Comparison of ENCODE assay signal across 8 mouse cellular contexts in the genomic region with DNA sequence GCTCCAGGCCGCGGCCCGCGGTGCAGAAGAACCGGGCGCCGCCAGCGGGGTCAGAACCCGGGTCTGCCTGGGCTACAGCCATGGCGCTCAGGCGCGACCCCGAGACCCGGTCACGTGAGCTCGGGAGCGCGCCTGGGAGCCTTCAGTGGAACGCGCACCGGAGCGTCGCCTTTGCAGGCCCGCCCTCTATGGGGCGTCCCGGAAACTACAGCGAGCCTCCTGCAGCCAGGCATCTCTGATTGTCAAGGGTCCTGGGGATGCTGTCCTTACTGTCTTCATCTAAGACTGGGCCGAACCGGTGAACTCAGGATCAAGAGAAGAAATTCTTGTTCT. TPM values are rescaled to one million over a fixed set of nuclear protein-coding genes. Genes with fewer than 3 reads are reported as not detected.
A peak's percentile ranks its signal among the peaks of the same experiment; 100 is the strongest.
DNase-seq lines count a peak whose midpoint lies in the region; ATAC-seq and TF ChIP-seq lines count a peak whose summit lies in the region.

Gene Thumpd2 (minus strand): TSS at position 104 of the 333 bp plus-strand sequence.

- peak; percentile 91 for ATAC-seq in embryonic facial prominence, embryonic 13.5 days (ENCODE audit: insufficient number of reproducible peaks, insufficient read depth, low FRiP score, low TSS enrichment, low read depth)
- peak; percentile 87 for ATAC-seq in limb, embryonic 12.5 days (ENCODE audit: insufficient number of reproducible peaks, insufficient read depth, low FRiP score, low TSS enrichment, low read depth)
- peak; percentile 97 for ATAC-seq in midbrain, embryonic 15.5 days (replicated peaks)

- DNase-seq in 3134 (ENCODE audit: extremely low read depth, insufficient read length, low spot score), result peak; percentile 91
- peak; percentile 91 to 94 for DNase-seq in adrenal gland, postnatal 36 days
- peak; percentile 89 to 92 for DNase-seq in heart, adult 18-20 months
- peak; percentile 92 for DNase-seq in kidney, adult 2 months
- peak; percentile 71 to 82 for DNase-seq in spleen, adult 2 months (ENCODE audit: low read depth in 1 of 2, low spot score in 2 of 2)

- H3K27ac ChIP-seq in embryonic facial prominence, embryonic 13.5 days, result peak within 1 kb of the TSS; percentile 74
- H3K27ac ChIP-seq in kidney, adult 2 months (ENCODE audit: insufficient read depth, low read depth, low read length), result peak within 1 kb of the TSS; percentile 22; the same call in 1 of the 2 replicates
- H3K27ac ChIP-seq in limb, embryonic 12.5 days, result peak within 1 kb of the TSS; percentile 66
- H3K27ac ChIP-seq in midbrain, embryonic 15.5 days, result peak within 1 kb of the TSS; percentile 69
- peak within 1 kb of the TSS; percentile 90 for H3K27ac ChIP-seq in spleen, adult 2 months (ENCODE audit: insufficient read depth, low read length)

- WGBS in embryonic facial prominence, embryonic 13.5 days, result 1% methylated on average over 29 of the region's 29 CpGs
- under 1% methylated on average over 29 of the region's 29 CpGs for WGBS in kidney, adult 2 months
- WGBS in limb, embryonic 12.5 days, result 2% methylated on average over 29 of the region's 29 CpGs
- WGBS in midbrain, embryonic 15.5 days, result under 1% methylated on average over 29 of the region's 29 CpGs
- WGBS in spleen, adult 2 months, result 2% methylated on average over 29 of the region's 29 CpGs

- peak within 1 kb of the TSS; percentile 82 for H3K4me3 ChIP-seq in embryonic facial prominence, embryonic 13.5 days
- peak within 1 kb of the TSS; percentile 70 for H3K4me3 ChIP-seq in kidney, adult 2 months (ENCODE audit: insufficient read depth, low read depth, low read length)
- peak within 1 kb of the TSS; percentile 83 for H3K4me3 ChIP-seq in limb, embryonic 12.5 days (replicated peaks)
- peak within 1 kb of the TSS; percentile 78 for H3K4me3 ChIP-seq in midbrain, embryonic 15.5 days
- H3K4me3 ChIP-seq in spleen, adult 2 months (ENCODE audit: extremely low read depth, insufficient read depth, insufficient read length), result peak within 1 kb of the TSS; percentile 96

- peak within 1 kb of the TSS; percentile 64 for H3K4me2 ChIP-seq in embryonic facial prominence, embryonic 13.5 days
- H3K4me2 ChIP-seq in limb, embryonic 12.5 days, result peak within 1 kb of the TSS; percentile 61
- peak within 1 kb of the TSS; percentile 72 for H3K4me2 ChIP-seq in midbrain, embryonic 15.5 days

- no peaks in the 10 kb centered on the region for H3K27me3 ChIP-seq in embryonic facial prominence, embryonic 13.5 days
- H3K27me3 ChIP-seq in kidney, adult 2 months (replicated peaks; ENCODE audit: control insufficient read depth, insufficient read depth, low read length), result no peaks in the 10 kb centered on the region
- H3K27me3 ChIP-seq in limb, embryonic 12.5 days, result no peaks in the 10 kb centered on the region
- H3K27me3 ChIP-seq in midbrain, embryonic 15.5 days (replicated peaks), result no peaks in the 10 kb centered on the region
- no peaks in the 10 kb centered on the region for H3K27me3 ChIP-seq in spleen, adult 2 months (ENCODE audit: control insufficient read depth, insufficient read depth, low read length)

- H3K36me3 ChIP-seq in embryonic facial prominence, embryonic 13.5 days, result peaks cover 17% of the 10 kb centered on the region
- no peaks in the 10 kb centered on the region for H3K36me3 ChIP-seq in kidney, adult 2 months (ENCODE audit: control insufficient read depth, insufficient read depth, low read length)
- peaks cover 24% of the 10 kb centered on the region for H3K36me3 ChIP-seq in limb, embryonic 12.5 days
- no peaks in the 10 kb centered on the region for H3K36me3 ChIP-seq in midbrain, embryonic 15.5 days (replicated peaks)
- H3K36me3 ChIP-seq in spleen, adult 2 months (ENCODE audit: control insufficient read depth, insufficient read depth, low read length), result no peaks in the 10 kb centered on the region

- peak; percentile 84 for TF ChIP-seq CTCF in kidney, adult 2 months (conservative IDR thresholded peaks at IDR 0.05; ENCODE audit: insufficient read depth, insufficient read length, low read depth, low read length)
- TF ChIP-seq CTCF in spleen, adult 2 months (IDR thresholded peaks at IDR 0.05; ENCODE audit: extremely low read depth, insufficient read depth, insufficient read length, insufficient replicate concordance), result peak; percentile 90

- H3K9me3 ChIP-seq in embryonic facial prominence, embryonic 13.5 days, result no peaks in the 10 kb centered on the region
- H3K9me3 ChIP-seq in limb, embryonic 12.5 days, result no peaks in the 10 kb centered on the region
- H3K9me3 ChIP-seq in midbrain, embryonic 15.5 days, result no peaks in the 10 kb centered on the region

- peaks cover 10% of the 10 kb centered on the region for H3K4me1 ChIP-seq in embryonic facial prominence, embryonic 13.5 days
- H3K4me1 ChIP-seq in kidney, adult 2 months (ENCODE audit: control insufficient read depth, insufficient read depth, low read length), result peaks cover 4% of the 10 kb centered on the region
- peaks cover 6% of the 10 kb centered on the region; the same call in 1 of the 2 replicates for H3K4me1 ChIP-seq in limb, embryonic 12.5 days (replicated peaks)
- peaks cover 11% of the 10 kb centered on the region; the same call in 1 of the 2 replicates for H3K4me1 ChIP-seq in midbrain, embryonic 15.5 days
- H3K4me1 ChIP-seq in spleen, adult 2 months (ENCODE audit: control insufficient read depth, insufficient read depth, insufficient read length), result peaks cover 8% of the 10 kb centered on the region; the same call in 1 of the 2 replicates

- peak within 1 kb of the TSS; percentile 94 for H3K9ac ChIP-seq in embryonic facial prominence, embryonic 13.5 days
- H3K9ac ChIP-seq in limb, embryonic 12.5 days (replicated peaks), result peak within 1 kb of the TSS; percentile 90
- peak within 1 kb of the TSS; percentile 93 for H3K9ac ChIP-seq in midbrain, embryonic 15.5 days

- no peak for TF ChIP-seq POLR2A in kidney, adult 2 months (IDR thresholded peaks at IDR 0.05; ENCODE audit: low read depth, low read length)
- TF ChIP-seq POLR2A in spleen, adult 2 months (IDR thresholded peaks at IDR 0.05; ENCODE audit: low read depth, low read length), result peak; percentile 29; the same call in 1 of the 2 replicates

RNA-seq across cellular contexts. Expression of gene Thumpd2, which starts in this region (rescaled TPM):
- total RNA-seq in adrenal gland, postnatal 36 days (2021), result 1 to 10 TPM; 5.1 to 8.8 TPM
- 14.8 and 18.8 TPM in 2 replicates for polyA plus RNA-seq in embryonic facial prominence, embryonic 13.5 days (2015; fragmentation: Nextera tagmentation; extraction: Ambion mirVana)
- total RNA-seq in heart, adult 18-20 months (2021), result 1 to 10 TPM; 3.5 to 3.6 TPM
- 1.6 and 2.3 TPM in 2 replicates for polyA plus RNA-seq in kidney, adult 2 months (2012; rRNA removed)
- polyA plus RNA-seq in limb, embryonic 12.5 days (2016; fragmentation: Nextera tagmentation; extraction: Ambion mirVana), result 17.0 and 18.2 TPM in 2 replicates
- polyA plus RNA-seq in midbrain, embryonic 15.5 days (2015; fragmentation: Nextera tagmentation; extraction: Ambion mirVana), result 7.3 and 7.5 TPM in 2 replicates
- 1.2 and 1.4 TPM in 2 replicates for polyA plus RNA-seq in spleen, adult 2 months (2012; rRNA removed)

Comparison
In these comparisons a context has a peak if more than half of its experiments do, and no peak if none do; other contexts are left out.
1. Peak in every context shown above with its lines: DNase-seq, ATAC-seq, H3K4me3 ChIP-seq and H3K27ac ChIP-seq.
2. H3K27ac ChIP-seq: peak in every context shown above with its lines; median percentile 90 in spleen, adult 2 months; 74 in embryonic facial prominence, embryonic 13.5 days; 69 in midbrain, embryonic 15.5 days; 66 in limb, embryonic 12.5 days; 22 in kidney, adult 2 months.